Mouse (Mus musculus): ENCODE measurements around the gene Ms4a14.
"Not testable (repeated sequence)": the region's sequence is repeated elsewhere in the genome, so short reads cannot be mapped to it uniquely, and the experiment has no call there.

The Ms4a14 gene

GRCm38 (mm10) chr19:11314354-11314753 is at the start of gene Ms4a14:
Gene Ms4a14, minus strand, starts transcription at chr19:11314454.
- no peak for DNase-seq (ENCODE audit: low read depth)

- DNase-seq (ENCODE audit: low read depth), result no peak
These were observed 47.7 kb upstream of the Ms4a14 start for GRCm38 (mm10) chr19:11362002-11362401.

GRCm38 (mm10) chr19:11360106-11360505 is 45.9 kb upstream of the Ms4a14 start:
- no peak for DNase-seq (ENCODE audit: low read depth)

GRCm38 (mm10) chr19:11355730-11356129 is 41.5 kb upstream of the Ms4a14 start:
- DNase-seq (ENCODE audit: low read depth), result no peak

- no peak for DNase-seq (ENCODE audit: low read depth)
These were observed 37.6 kb upstream of the Ms4a14 start for GRCm38 (mm10) chr19:11351878-11352277.

- no peak for DNase-seq (ENCODE audit: low read depth)
These were observed 35.6 kb upstream of the Ms4a14 start for GRCm38 (mm10) chr19:11349698-11350481.

GRCm38 (mm10) chr19:11343992-11344391 is 29.7 kb upstream of the Ms4a14 start:
- DNase-seq (ENCODE audit: low read depth), result no peak

GRCm38 (mm10) chr19:11343147-11343546 is 28.9 kb upstream of the Ms4a14 start:
- DNase-seq (ENCODE audit: low read depth), result no peak

GRCm38 (mm10) chr19:11335932-11336331 is 21.7 kb upstream of the Ms4a14 start, which contains the start of gene Ms4a7:
Gene Ms4a7, minus strand, starts transcription at chr19:11336146.
- DNase-seq (ENCODE audit: low read depth), result no peak

- no peak for DNase-seq (ENCODE audit: low read depth)
These were observed 6.9 kb upstream of the Ms4a14 start for GRCm38 (mm10) chr19:11321123-11321522.

GRCm38 (mm10) chr19:11316786-11317185 is 2.5 kb upstream of the Ms4a14 start:
- no peak for DNase-seq (ENCODE audit: low read depth)

- DNase-seq (ENCODE audit: low read depth), result no peak
These were observed 5.4 kb downstream of the Ms4a14 start for GRCm38 (mm10) chr19:11308888-11309287.

- DNase-seq (ENCODE audit: low read depth), result not testable (repeated sequence)
These were observed 14.7 kb downstream of the Ms4a14 start for GRCm38 (mm10) chr19:11299529-11299928.

- DNase-seq (ENCODE audit: low read depth), result no peak
These were observed 15.3 kb downstream of the Ms4a14 start for GRCm38 (mm10) chr19:11298939-11299338.

GRCm38 (mm10) chr19:11293616-11294015 is 20.6 kb downstream of the Ms4a14 start:
- DNase-seq (ENCODE audit: low read depth), result not testable (repeated sequence)

GRCm38 (mm10) chr19:11292990-11293389 is 21.3 kb downstream of the Ms4a14 start:
- no peak for DNase-seq (ENCODE audit: low read depth)

GRCm38 (mm10) chr19:11283773-11284172 is 30.5 kb downstream of the Ms4a14 start, which contains the start of gene Ms4a5:
Gene Ms4a5, minus strand, starts transcription at chr19:11283873.
- no peak for DNase-seq (ENCODE audit: low read depth)

- DNase-seq (ENCODE audit: low read depth), result no peak
These were observed 34.0 kb downstream of the Ms4a14 start for GRCm38 (mm10) chr19:11280223-11280622.

GRCm38 (mm10) chr19:11276431-11276830 is 37.8 kb downstream of the Ms4a14 start:
- no peak for DNase-seq (ENCODE audit: low read depth)

- DNase-seq (ENCODE audit: low read depth), result no peak
These were observed 47.3 kb downstream of the Ms4a14 start for GRCm38 (mm10) chr19:11266956-11267355.

GRCm38 (mm10) chr19:11266052-11266845 is 48.0 kb downstream of the Ms4a14 start, which contains the start of gene Ms4a1:
Gene Ms4a1, minus strand, starts transcription at chr19:11266241.
- DNase-seq (ENCODE audit: low read depth), result no peak

GRCm38 (mm10) chr19:11264602-11265185 is 49.6 kb downstream of the Ms4a14 start:
- DNase-seq (ENCODE audit: low read depth), result no peak
